17 mouse cellular contexts compared by ENCODE assay signal in genomic region chr19:53197766-53198165, GRCm38 (mm10). TPM values are rescaled to one million over a fixed set of nuclear protein-coding genes. Genes with fewer than 3 reads are reported as not detected.
A peak's percentile ranks its signal among the peaks of the same experiment; 100 is the strongest.
DNase-seq lines count a peak whose midpoint lies in the region; ATAC-seq and TF ChIP-seq lines count a peak whose summit lies in the region.
"Had no signal": no experiment of that assay in that cellular context is flagged by ENCODE, and none has a peak within 500 bp of the region (broad histone marks: within the 10 kb centered on the region; RNA-seq: fewer than 3 reads in every experiment).

No protein-coding gene starts in this region.

- intact Hi-C loops in left cerebral cortex, adult 2 months (cut with DNase I), result no loop called here
- intact Hi-C loops in left cerebral cortex, postnatal 25 days (cut with DNase I), result no loop called here

- no peaks in the 10 kb centered on the region for H3K27me3 ChIP-seq in heart, embryonic 14.5 days (ENCODE audit: control insufficient read depth, insufficient read depth, low read length)

- WGBS in heart, embryonic 14.5 days, result 31% methylated on average over 7 of the region's 7 CpGs

- H3K27ac ChIP-seq in heart, embryonic 14.5 days (replicated peaks in 1 of 2; ENCODE audit: control insufficient read depth in 1 of 2, insufficient read depth in 1 of 2, low read depth in 2 of 2, low read length in 2 of 2), result peak overlapping the region; percentile 21 to 49; a peak in 3 of 4 replicates
- peak overlapping the region; percentile 5 for H3K27ac ChIP-seq in left cerebral cortex, adult 2 months
- H3K27ac ChIP-seq: hindbrain, embryonic 10.5 days; liver, embryonic 14.5 days; macrophage; stomach, postnatal 0 days had no signal

- 0 out of 2 replicates have a peak overlapping the region, but pooled peaks have one; percentile 2 for H3K9ac ChIP-seq in heart, embryonic 14.5 days (ENCODE audit: low read length)
- H3K9ac ChIP-seq: liver, embryonic 14.5 days had no signal

- H3K4me2 ChIP-seq in heart, embryonic 14.5 days (ENCODE audit: low read length), result no peak overlapping the region

- H3K4me3 ChIP-seq in heart, embryonic 14.5 days (ENCODE audit: control insufficient read depth in 1 of 2, insufficient read depth in 1 of 2, low read depth in 1 of 2, low read length in 2 of 2), result no peak overlapping the region
- no peak overlapping the region for H3K4me3 ChIP-seq in left cerebral cortex, adult 2 months
- H3K4me3 ChIP-seq: hindbrain, embryonic 10.5 days had no signal

- peaks cover 22 to 55% of the 10 kb centered on the region in 2 experiments for H3K4me1 ChIP-seq in heart, embryonic 14.5 days (ENCODE audit: control insufficient read depth in 2 of 2, insufficient read depth in 2 of 2, low read length in 2 of 2)

- H3K9me3 ChIP-seq in heart, embryonic 14.5 days (ENCODE audit: control insufficient read depth, low read length), result no peaks in the 10 kb centered on the region
- H3K9me3 ChIP-seq: hindbrain, embryonic 10.5 days had no signal

- DNase-seq in CD4-positive, CD25-positive, alpha-beta regulatory T cell, adult 2 months (ENCODE audit: low read depth, low spot score), result peak; percentile 31
- no peak for DNase-seq in heart, adult 8-10 months (ENCODE audit: low spot score)
- no peak for DNase-seq in left cerebral cortex, adult 2 months (ENCODE audit: extremely low spot score in 1 of 2, low spot score in 2 of 2)
- DNase-seq in left cerebral cortex, postnatal 25 days (ENCODE audit: low spot score in 2 of 2), result no peak
- peak; percentile 42 to 54 for DNase-seq in kidney, postnatal 36 days
- DNase-seq in adrenal gland, postnatal 14 days, result no peak
- DNase-seq: adrenal gland, postnatal 25 days; cerebellum, postnatal 10 days; midbrain, embryonic 14.5 days; thymus, postnatal 25 days had no signal

- H3K36me3 ChIP-seq in heart, embryonic 14.5 days (ENCODE audit: control insufficient read depth, insufficient read depth, low read length), result peaks cover 17% of the 10 kb centered on the region

- no peak for TF ChIP-seq CTCF in left cerebral cortex, adult 2 months (IDR thresholded peaks at IDR 0.05)

- ATAC-seq in CD4-positive, CD25-positive, alpha-beta regulatory T cell, adult 4 months, result no peak
- no peak for ATAC-seq in heart, embryonic 14.5 days (ENCODE audit: insufficient number of reproducible peaks, insufficient read depth, low FRiP score, low read depth)
- ATAC-seq: forebrain, embryonic 16.5 days had no signal

RNA-seq across cellular contexts. Expression of gene Add3, which starts 57.5 kb away (rescaled TPM):
- 100 to 1,000 TPM; 128 to 172 TPM for polyA plus RNA-seq in CD4-positive, CD25-positive, alpha-beta regulatory T cell, adult 4 months (2017; shearing (Covaris generic))
- polyA plus RNA-seq in heart, embryonic 14.5 days (2014; fragmentation: Nextera tagmentation; extraction: Ambion mirVana), result 129 and 134 TPM in 2 replicates
- 10 to 100 TPM; 35.7 to 51.4 (median 39.9) TPM for total RNA-seq in heart, adult 8-10 months (2022)
- total RNA-seq in left cerebral cortex, adult 2 months (2021), result 10 to 100 TPM; 84.4 to 86.9 TPM
- total RNA-seq in left cerebral cortex, postnatal 25 days (2021), result 10 to 100 TPM; 80.6 to 86.6 TPM
- 67.6 and 74.5 TPM in 2 replicates for total RNA-seq in adrenal gland, postnatal 14 days (2021)

Comparison
In these comparisons a context has a peak if more than half of its experiments do, and no peak if none do; other contexts are left out.
1. DNase-seq: peak in CD4-positive, CD25-positive, alpha-beta regulatory T cell, adult 2 months (single experiment) and kidney, postnatal 36 days (2 of 2); none in heart, adult 8-10 months (single experiment), left cerebral cortex, adult 2 months (0 of 2), left cerebral cortex, postnatal 25 days (0 of 2) and adrenal gland, postnatal 14 days (single experiment).